Mouse (Mus musculus): ENCODE measurements at regions not wholly inside any gene's neighbourhood (a gene's known extent, or its start where the extent isn't known, plus 50 kb on each side); places are given as distances from the start of the nearest gene placed in this dataset.
A peak's percentile ranks its signal among the peaks of the same experiment; 100 is the strongest.

DNA sequence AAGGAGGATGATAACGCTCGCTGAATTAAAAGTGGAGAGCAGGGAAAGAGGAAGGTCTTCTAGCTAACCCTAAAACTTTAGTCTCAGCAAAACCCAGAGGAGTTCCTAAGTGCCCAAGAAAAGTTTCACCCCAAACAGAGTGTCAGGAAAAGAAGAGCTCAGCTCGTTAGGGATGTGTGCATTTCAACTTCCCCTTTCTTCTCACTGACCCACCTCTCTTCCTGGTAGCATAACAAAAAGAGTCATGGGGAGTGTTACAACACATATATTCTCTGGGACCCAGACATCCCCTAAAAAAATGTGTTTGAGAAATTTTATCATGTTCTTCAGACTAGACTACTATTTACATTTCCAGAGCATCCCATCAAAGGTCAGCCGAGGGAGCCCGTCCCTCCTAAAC lies 432.6 kb downstream of the Mctp2 start:
- intact Hi-C loops (cut with DNase I), result no loop called here
- no peak for DNase-seq (ENCODE audit: low spot score in 2 of 2)

DNA sequence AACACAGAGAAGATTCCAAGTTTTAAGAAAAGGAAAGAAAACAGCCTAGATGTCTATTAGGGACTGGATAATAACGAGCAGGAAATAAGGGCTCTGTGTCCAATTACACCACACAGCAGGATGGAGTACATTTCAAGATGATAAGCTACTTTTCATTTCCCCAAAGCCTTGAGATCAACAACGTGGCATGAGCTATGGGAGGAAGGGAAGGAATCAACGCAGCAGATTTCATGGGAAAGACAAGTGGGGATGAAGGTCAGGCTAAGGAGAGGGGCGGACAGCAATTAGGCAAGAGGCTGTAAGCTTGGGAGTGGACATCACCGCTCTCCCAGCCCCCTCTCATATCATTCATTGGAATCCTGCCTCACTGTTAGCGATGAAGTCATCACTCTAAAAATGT lies 433.5 kb downstream of the Mctp2 start:
- intact Hi-C loops (cut with DNase I), result no loop called here
- DNase-seq (ENCODE audit: low spot score in 2 of 2), result no peak

DNA sequence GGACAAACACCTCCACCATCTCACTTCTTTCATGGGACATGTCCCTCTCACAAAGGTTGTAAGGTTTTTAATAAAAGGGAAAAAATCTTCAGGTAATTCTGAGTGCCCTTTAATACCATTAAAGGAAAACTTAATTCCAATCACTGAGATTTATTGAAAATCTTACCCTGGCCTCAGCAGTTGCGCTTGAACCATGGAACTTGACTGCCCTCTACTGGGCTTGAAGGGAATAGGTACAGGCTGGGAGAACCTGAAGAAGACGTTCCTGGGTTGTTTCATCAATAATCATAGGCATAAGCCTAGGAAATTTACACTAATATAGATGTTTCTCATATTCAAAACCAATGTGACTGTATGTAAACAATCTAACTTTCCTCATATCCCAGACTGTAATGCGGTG lies 439.3 kb downstream of the Mctp2 start:
- peak; percentile 28 to 46 for DNase-seq (ENCODE audit: low spot score in 2 of 2)
- intact Hi-C loops (cut with DNase I), result loop anchor here (5.0 kb wide), 1 partner anchor 1520 kb away; no protein-coding TSS in a partner anchor

DNA sequence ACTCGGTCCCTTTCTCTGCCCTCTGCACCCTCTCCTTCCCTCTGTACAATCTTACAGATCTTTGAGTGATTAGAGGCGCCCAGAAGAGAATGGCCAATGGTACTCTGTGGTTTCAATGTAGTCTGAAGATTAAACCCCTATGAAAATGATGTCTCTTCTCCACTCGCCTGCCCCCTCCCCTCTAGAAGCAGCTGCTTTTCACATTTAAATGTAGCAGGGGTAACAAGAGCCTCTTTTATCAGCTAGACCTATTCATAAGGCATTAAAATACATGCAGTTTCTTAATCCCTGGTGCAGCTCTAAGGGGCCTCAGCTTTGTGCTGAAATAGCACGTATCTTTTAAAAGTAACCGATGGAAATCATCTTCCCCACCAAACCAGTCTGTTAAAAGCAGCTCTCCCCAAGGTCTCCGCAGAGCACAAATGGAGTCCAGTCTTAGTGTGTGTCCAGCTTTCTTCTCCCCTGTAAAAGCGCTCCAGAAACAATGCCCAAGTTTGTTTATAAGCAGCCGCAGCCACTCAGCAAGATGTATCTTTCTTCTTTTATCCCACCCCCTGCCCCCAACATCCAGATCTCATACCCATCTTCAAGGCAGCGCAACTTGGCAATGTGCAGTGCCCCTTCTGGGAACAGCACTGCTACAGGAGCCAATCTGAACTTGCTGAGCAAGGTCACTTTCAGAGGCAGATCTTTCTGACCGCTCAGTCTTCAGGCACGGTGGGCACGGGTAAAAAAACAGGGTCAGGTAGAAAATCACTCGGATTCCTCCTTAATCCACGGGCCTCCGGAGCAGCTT lies 440.8 kb downstream of the Mctp2 start:
- DNase-seq (ENCODE audit: low spot score in 2 of 2), result no peak
- intact Hi-C loops (cut with DNase I), result loop anchor here (5.0 kb wide), 1 partner anchor 1518 kb away; no protein-coding TSS in a partner anchor

DNA sequence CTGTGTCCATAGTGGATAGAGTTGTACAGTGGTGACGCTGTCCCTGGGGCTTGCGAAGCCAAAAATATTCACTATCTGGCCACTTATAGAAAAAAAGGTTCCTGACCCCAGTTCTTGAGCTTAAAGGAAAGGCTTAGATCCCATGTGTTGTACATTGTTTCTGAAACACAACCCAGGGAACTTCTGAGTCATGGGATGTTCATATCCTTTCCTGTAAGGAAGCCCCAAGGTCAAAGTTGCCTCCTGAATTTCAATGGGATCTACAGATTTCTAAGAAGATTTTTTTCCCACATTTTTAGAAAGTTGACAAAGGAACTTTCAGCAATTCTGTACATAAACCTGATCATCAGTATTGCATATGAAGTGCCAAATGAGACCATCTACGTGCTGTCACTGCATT lies 453.5 kb downstream of the Mctp2 start:
- DNase-seq (ENCODE audit: low spot score in 2 of 2), result no peak
- intact Hi-C loops (cut with DNase I), result no loop called here

DNA sequence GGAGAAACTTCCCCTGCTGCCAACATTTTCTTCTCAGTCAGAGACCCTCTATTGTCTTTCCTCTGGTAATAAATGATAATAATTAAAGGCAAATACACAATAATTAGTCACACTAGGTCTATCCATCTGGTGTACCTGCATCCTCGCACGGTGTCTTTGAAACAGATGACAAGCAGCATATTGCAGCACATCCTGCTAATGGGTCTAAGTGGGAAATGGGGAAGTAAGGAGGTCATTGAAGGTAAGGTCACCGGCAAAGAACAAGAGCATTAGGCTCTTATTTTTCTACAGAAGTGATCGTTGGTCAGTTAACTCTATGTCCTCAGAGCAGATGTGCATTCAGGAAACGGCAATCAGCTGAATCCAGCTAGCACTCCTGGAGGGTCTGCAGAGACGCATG lies 457.2 kb downstream of the Mctp2 start:
- intact Hi-C loops (cut with DNase I), result no loop called here
- no peak for DNase-seq (ENCODE audit: low spot score in 2 of 2)

DNA sequence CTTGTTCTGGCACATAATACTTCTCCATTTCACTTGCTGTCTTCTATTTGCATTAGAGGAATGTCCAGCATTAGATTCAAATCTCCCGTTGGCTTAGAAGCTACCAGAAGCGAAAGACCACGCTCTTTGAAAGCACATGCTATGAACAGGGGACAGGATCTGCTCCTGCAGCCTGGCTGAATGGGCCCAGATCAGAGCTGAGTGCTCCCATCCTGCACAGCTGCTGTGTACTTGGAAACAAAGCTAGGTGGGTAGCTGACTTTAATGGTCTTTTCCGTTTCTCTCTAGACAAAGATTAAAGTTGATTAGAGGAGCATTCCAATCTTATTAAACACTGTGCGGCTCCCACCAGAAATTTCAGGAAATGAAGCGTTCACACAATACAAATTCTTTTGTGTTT lies 468.6 kb downstream of the Mctp2 start:
- intact Hi-C loops (cut with DNase I), result no loop called here
- DNase-seq (ENCODE audit: low spot score in 2 of 2), result no peak

DNA sequence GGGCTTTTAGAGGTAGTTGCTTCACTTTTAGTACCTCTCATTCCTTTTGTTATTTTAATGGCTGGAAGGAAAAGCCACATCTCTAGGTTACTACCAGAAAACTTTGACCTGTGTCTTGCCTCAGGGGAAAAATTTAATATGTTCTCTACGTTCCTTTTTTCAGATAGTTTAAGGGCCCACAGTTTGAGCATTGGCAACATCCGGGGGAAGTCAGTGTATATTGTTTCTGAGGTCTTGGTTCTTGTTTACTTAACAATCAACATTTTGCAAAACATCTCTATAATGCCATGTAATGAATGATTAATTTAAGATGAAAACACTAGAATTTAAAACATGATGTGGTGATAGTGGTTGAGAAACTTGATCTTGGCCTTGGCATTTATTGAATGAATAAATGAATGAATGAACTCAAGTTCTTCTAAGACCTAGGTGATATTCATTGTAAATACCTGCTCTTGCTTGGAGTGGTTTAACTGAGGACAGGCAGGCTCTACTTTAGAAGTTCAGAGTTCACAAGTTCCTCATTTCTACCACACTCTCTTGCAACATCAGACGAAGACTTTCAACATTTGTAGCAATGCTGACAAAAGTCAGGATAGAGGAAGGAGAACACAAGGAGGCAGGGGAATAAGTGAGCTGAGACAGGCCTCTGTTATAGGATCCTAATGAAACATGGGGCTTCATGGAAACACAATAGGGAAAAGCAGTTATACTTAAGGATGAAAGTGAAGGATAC lies 474.4 kb downstream of the Mctp2 start:
- intact Hi-C loops (cut with DNase I), result no loop called here
- no peak for DNase-seq (ENCODE audit: low spot score in 2 of 2)

DNA sequence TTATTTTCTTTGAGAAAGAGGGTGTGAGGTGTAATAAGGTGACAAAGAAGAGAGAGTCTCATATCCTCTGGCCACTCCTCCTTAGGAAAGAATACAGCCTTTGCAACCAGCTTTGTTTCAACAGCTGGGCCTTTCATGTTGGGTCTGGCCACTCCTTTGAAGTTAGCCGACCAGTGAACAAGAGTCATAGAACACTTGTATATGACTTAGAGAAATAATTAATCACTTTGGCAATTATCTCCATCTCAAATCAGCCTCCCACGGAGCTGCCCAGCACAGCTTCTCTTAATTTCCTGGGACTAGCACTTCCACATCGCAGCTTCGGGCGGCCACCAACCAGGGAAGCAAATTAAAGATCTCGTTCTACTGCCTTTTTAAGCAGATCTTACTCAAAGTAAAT lies 476.8 kb downstream of the Mctp2 start:
- intact Hi-C loops (cut with DNase I), result no loop called here
- no peak for DNase-seq (ENCODE audit: low spot score in 2 of 2)

DNA sequence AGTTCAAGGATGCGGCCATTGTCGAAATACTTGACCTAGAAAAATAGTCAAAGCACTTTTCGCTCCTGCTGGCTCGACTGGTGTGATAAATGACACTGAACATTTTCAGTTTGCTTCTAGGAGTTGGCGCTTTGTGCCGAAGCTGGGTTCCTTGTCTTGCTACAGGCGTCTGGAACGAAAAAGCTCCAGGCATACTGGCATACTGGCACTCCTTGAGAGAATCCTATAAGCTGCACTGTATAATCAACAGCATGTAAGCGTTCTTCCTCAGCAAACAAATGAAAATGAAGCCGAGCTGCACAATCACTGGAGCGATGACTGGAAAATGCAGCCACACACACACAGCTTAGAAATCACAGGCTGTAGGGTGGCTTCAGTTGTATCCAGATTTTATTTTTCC lies 464.9 kb upstream of the Gm10295 start:
- intact Hi-C loops (cut with DNase I), result no loop called here
- DNase-seq (ENCODE audit: low spot score in 2 of 2), result peak in 1 of 2 experiments; percentile 6

DNA sequence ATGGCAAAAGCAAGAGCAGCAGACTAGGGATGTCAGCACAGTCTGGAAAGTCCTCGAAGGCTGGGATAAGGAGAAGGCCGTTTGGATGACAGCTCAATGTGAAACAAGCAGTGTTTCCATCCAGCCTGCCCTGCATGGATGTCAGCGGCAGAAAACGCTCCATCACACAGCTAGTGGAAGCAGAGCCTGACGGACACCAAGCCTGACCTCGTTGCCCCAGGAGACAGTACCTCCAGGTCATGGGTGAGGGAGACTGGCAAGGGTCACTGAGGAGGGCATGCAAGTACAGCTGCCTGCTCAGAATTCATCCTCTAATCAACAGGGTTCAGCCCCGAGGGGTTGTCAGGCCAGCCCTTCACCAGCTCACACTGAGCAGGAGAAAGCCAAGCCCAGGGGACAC lies 442.9 kb upstream of the Gm10295 start:
- no peak for DNase-seq (ENCODE audit: low spot score in 2 of 2)

DNA sequence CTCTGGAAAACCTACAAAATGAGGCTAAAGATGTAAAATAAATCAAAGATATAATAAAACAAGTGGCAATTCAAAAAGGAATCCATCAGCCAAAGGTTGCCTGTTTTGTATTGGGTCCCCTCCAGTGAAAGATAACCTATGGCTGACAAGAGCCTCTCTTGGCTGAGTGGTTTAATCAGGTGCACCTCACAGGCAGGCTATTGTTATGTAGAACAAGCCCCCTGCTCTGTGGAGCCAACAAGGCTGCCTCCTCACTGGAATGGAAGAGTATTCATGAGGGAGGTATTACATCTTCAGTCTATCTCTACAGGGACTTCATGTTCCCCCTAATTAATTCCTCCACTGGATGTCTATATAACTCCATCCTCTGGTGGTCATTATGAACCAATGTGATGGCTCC lies 437.1 kb upstream of the Gm10295 start:
- DNase-seq (ENCODE audit: low spot score in 2 of 2), result no peak
- intact Hi-C loops (cut with DNase I), result no loop called here

More for the DNA sequence above, 442.9 kb upstream of the Gm10295 start:
- intact Hi-C loops (cut with DNase I), result no loop called here

DNA sequence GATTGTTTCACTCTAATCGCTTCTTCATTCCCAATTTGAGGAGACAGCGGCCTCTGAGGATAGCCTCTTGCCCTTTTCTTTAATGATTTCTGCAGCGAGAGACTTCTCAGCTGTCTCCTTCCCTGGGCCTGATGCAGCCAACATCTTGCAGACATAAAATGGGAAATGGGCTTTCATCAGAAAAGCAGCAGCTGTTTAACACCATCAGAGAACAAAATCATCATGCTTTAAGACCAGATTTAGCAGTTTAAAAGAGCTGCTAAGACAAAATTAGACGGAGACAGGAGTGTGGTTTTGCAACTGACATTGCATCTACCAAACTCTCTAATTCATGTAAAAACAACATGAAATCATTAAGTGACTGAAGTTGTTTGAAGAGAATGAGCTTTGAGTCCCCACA lies 431.2 kb upstream of the Gm10295 start:
- intact Hi-C loops (cut with DNase I), result no loop called here
- DNase-seq (ENCODE audit: low spot score in 2 of 2), result no peak

DNA sequence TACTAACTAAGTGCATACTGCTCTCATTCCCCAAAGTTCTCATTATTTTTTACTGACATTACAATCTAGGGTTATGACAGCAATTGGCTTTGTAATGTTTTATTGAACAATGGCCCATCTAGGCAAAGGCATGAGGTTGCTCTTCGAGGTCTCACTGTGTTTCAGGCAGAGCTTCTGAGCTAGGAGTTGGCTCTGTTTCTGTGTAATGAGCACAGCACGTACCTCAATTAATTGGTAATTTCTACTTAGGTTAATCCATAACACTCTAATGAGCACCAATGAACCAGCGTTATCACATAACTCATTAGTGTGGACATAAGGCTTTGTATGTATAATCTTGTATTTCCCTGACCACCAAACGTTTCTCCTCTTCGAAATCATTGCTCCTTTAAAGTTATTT lies 398.6 kb upstream of the Gm10295 start:
- no peak for DNase-seq (ENCODE audit: low spot score in 2 of 2)
- intact Hi-C loops (cut with DNase I), result no loop called here

DNA sequence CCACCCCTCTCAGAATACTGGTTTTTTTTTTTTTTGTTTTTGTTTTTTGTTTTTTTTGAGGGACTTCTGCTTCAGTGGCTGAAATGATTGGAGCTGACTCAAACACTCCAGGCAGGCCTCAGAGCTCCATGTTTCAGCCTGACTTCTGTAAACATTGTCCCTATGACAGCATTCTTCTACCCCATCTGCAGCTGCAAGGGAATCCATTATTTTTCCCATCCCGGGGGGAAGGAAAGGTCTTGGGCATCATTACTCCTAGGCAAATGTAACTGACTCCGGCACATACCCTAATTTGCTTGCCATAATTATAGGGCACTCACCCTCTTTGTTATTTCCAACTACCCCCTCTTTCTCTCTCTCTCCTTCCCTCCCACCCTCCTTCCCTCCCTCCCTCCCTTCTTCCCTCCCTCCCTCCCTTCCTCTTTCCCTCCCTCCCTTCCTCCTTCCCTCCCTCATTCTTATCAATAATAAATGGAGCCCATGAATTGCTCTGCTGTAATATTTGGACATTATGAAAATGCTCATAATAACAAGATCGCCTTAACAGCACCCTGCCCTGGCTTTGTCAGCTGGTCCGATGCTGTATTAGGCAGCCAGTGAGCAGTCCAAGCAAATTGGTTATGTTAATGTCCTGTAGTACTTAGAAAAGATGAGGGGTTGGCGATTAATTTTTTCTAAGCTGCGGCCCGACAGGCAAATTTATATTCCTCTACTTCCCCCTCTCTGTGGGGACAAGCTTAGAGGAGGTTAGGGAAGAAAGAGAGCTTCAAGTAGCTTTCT lies 395.0 kb upstream of the Gm10295 start:
- intact Hi-C loops (cut with DNase I), result no loop called here

DNA sequence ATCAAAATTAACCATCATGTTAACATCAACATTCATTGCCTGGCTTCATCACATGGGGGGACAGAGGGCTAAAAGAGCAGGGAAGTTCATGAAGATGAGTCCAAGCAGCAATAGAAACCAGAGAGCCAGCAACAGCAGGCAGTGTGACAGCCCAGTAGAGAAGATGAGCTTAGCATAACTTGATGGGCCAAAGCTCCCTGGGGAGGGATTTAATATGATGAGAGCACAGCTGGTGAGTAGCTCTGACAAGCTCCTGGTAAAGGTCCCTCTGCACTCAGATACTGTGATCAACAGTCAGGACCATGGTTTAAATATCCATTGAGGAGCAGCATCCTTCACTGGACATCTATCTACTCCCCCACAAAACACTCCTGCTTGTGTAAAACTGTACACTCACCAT lies 377.2 kb upstream of the Gm10295 start:
- intact Hi-C loops (cut with DNase I), result no loop called here
- no peak for DNase-seq (ENCODE audit: low spot score in 2 of 2)

More for the DNA sequence above, 395.0 kb upstream of the Gm10295 start:
- DNase-seq (ENCODE audit: low spot score in 2 of 2), result no peak

DNA sequence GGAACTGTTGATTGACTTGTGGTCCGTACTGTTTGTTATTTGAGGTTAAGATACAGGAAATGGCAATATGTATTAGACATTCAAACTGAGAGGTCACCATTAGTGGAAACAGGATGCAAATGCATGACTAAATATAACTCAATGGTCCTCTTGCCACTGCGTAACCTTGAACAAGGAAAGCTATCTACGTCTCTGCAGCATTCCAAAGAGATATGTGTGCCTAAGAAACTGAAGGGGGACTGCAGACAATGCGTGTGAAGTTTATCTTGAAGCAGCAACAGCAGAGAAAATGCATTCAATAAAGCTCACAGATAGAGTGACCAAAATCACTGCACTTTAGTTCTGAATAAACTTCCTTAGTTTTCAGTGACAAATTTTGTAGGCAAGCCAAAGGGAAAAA lies 356.9 kb upstream of the Gm10295 start:
- DNase-seq (ENCODE audit: low spot score in 2 of 2), result no peak
- intact Hi-C loops (cut with DNase I), result no loop called here

DNA sequence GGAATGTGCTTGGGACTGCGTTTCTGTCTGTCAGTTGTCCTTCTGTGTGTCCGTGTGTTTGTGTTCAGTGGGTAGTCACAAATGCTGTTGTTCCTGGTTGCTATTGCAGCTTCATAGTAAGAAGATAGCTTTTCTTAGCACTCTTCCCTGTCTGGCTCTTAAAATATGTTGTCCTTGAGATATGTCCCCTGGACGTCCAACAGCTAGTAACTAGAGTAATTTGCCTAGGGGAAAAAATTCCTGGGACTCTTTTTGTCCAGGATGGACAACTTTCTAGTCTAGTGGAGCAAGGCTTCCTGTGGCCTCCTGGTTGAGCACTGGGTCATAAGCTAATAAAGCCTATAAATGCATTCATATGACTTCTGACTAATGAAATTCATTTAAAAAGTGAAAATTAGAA lies 354.9 kb upstream of the Gm10295 start:
- no peak for DNase-seq (ENCODE audit: low spot score in 2 of 2)
- intact Hi-C loops (cut with DNase I), result no loop called here

DNA sequence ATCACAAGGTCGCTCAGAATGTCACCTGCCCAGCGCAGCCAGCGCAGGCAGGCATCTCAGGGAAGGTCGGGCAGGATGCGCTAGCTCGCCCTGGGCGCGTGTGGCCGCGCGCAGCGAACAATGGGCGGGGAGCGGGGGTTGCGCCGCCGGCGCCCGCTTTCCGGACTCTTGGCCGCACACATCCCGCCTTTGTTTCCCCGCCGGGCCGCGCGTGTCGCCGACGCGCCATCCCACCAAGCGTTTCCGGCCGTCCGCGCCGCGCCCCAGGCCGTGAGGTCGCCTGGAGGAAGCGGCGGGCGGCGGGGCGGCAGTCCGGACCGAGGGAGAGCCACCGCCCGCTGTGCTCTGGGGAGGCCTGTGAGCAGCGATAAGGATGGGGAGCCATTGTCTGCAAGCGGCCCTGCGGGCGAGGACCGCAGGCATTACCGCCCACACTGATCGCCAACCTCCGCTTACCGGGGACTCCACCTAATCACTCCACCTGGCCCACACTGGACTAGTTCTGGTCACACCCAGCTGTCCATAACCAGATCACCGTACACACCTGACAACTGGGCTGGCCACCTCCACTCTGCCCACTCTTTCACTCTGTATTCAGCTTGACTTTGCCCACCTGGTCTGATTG lies 354.3 kb upstream of the Gm10295 start:
- DNase-seq (ENCODE audit: low spot score in 2 of 2), result peak; percentile 23 to 30
- intact Hi-C loops (cut with DNase I), result no loop called here

DNA sequence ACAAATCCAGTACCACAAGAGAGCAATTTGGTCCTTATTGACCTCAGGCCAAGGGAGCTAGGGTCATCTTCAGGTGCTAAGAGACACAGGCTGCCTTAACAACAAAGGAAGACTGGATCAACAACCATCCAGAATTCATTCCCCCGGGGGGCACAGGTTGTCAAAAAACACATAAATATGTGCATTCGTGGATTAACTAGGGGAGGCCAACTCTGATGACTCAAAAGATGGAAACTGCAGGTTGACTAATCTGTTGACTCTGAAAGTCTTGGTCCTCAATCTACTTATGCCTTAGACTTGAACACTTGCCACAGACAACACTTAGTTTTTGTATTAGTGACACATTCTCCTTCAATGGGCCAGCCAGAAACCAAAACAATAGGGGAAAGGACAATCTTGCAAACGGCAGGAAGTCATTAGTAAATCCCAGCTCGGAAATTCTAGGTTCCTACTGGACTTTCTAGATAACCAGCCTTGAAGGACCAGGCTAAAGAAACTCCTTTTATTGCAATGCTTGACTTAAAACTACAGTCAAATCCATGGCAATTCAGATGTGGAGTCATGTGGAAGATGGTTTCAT lies 353.5 kb upstream of the Gm10295 start:
- intact Hi-C loops (cut with DNase I), result no loop called here
- DNase-seq (ENCODE audit: low spot score in 2 of 2), result no peak

Data from left cerebral cortex, postnatal 36 days (tissue).